ENCODE assay signal across 9 mouse cellular contexts in the genomic region with DNA sequence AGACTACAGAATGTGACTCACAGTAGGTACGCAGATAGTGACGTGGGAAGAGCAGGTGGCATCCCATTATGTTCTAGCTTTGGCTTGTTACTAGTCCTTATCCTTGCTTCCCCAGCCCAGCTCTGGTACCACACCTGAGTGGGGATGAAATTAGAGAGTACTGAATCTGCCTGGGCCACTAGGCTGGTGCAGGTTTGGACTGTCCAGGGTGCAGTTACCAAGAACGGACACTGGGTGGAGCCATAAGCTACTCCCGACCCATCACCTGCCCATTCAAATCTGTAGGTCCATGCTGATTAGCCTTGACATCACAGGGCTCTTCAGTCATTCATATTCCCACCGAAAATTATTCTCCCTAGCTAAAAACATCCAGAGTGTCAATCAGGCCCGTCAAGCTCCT. TPM values are rescaled to one million over a fixed set of nuclear protein-coding genes. Genes with fewer than 3 reads are reported as not detected.
A peak's percentile ranks its signal among the peaks of the same experiment; 100 is the strongest.
DNase-seq lines count a peak whose midpoint lies in the region; ATAC-seq lines count a peak whose summit lies in the region.
"Had no signal": no experiment of that assay in that cellular context is flagged by ENCODE, and none has a peak within 500 bp of the region (broad histone marks: within the 10 kb centered on the region; RNA-seq: fewer than 3 reads in every experiment).

No protein-coding gene starts in this region.

- H3K27me3 ChIP-seq in kidney, embryonic 15.5 days = peaks cover 16% of the 10 kb centered on the region; the same call in 1 of the 2 replicates

- no peak overlapping the region for H3K4me3 ChIP-seq in kidney, embryonic 15.5 days (replicated peaks)

- peak; percentile 71 for DNase-seq in kidney, adult 11 months
- DNase-seq in NIH3T3 (ENCODE audit: low read depth) = peak; percentile 64
- peak; percentile 53 to 72 for DNase-seq in lung, postnatal 4 days
- no peak for DNase-seq in ovary, postnatal 10 days (ENCODE audit: low spot score)
- no peak for DNase-seq in gastrocnemius, postnatal 4 days (ENCODE audit: low spot score in 2 of 2)

- no peak overlapping the region for H3K4me2 ChIP-seq in kidney, embryonic 15.5 days

- WGBS in kidney, embryonic 15.5 days = 29% methylated on average over 6 of the region's 6 CpGs

- no peak overlapping the region for H3K9ac ChIP-seq in kidney, embryonic 15.5 days

- ATAC-seq in kidney, embryonic 15.5 days (replicated peaks; ENCODE audit: low FRiP score) = no peak
- peak; percentile 30 for ATAC-seq in CD4-positive, CD25-positive, alpha-beta regulatory T cell, adult 4 months
- peak; percentile 52 for ATAC-seq in erythroid progenitor cell, adult 5-6 weeks (replicated peaks; ENCODE audit: low FRiP score, poor library complexity, severe bottlenecking)

- H3K36me3 ChIP-seq in kidney, embryonic 15.5 days = no peaks in the 10 kb centered on the region

- H3K4me1 ChIP-seq in kidney, embryonic 15.5 days = peaks cover 28% of the 10 kb centered on the region

- H3K9me3 ChIP-seq in kidney, embryonic 15.5 days (replicated peaks) = no peaks in the 10 kb centered on the region

- H3K27ac ChIP-seq in kidney, embryonic 15.5 days = no peak overlapping the region
- H3K27ac ChIP-seq: macrophage had no signal

RNA-seq across cellular contexts. Expression of gene Espn, which starts 11.7 kb away (rescaled TPM):
- polyA plus RNA-seq in kidney, embryonic 15.5 days (2015; fragmentation: Nextera tagmentation; extraction: Ambion mirVana) = 25.5 and 28.1 TPM in 2 replicates
- polyA plus RNA-seq in CD4-positive, CD25-positive, alpha-beta regulatory T cell, adult 4 months (2017; shearing (Covaris generic)) = 1 to 10 TPM; 9.5 to 9.9 TPM
- total RNA-seq in erythroid progenitor cell, adult 5-6 weeks (2015; ENCODE audit: low replicate concordance) = 0.72 TPM in 1 of 2 replicates, not detected in the other
- total RNA-seq in erythroid progenitor cell, adult 5-6 weeks (2017; ENCODE audit: low replicate concordance) = not detected in 2 replicates
- total RNA-seq in gastrocnemius, postnatal 4 days (2021) = 1 to 10 TPM; 1.5 TPM

RNA-seq across cellular contexts. Expression of gene Hes2, which starts 18.2 kb away (rescaled TPM):
- 0.08 and 0.17 TPM in 2 replicates for polyA plus RNA-seq in kidney, embryonic 15.5 days (2015; fragmentation: Nextera tagmentation; extraction: Ambion mirVana)
- polyA plus RNA-seq in CD4-positive, CD25-positive, alpha-beta regulatory T cell, adult 4 months (2017; shearing (Covaris generic)) = not detected
- total RNA-seq in erythroid progenitor cell, adult 5-6 weeks (2015; ENCODE audit: low replicate concordance) = not detected in 2 replicates
- not detected in 2 replicates for total RNA-seq in erythroid progenitor cell, adult 5-6 weeks (2017; ENCODE audit: low replicate concordance)
- total RNA-seq in gastrocnemius, postnatal 4 days (2021) = not detected

RNA-seq across cellular contexts. Expression of gene Tnfrsf25, which starts 24.7 kb away (rescaled TPM):
- 1.5 and 2.4 TPM in 2 replicates for polyA plus RNA-seq in kidney, embryonic 15.5 days (2015; fragmentation: Nextera tagmentation; extraction: Ambion mirVana)
- 100 to 1,000 TPM; 125 to 170 TPM for polyA plus RNA-seq in CD4-positive, CD25-positive, alpha-beta regulatory T cell, adult 4 months (2017; shearing (Covaris generic))
- total RNA-seq in erythroid progenitor cell, adult 5-6 weeks (2015; ENCODE audit: low replicate concordance) = not detected in 2 replicates
- total RNA-seq in erythroid progenitor cell, adult 5-6 weeks (2017; ENCODE audit: low replicate concordance) = 2.0 TPM in 1 of 2 replicates, not detected in the other
- 1 to 10 TPM; 1.9 to 2.0 TPM for total RNA-seq in gastrocnemius, postnatal 4 days (2021)

RNA-seq across cellular contexts. Expression of gene Acot7, which starts 37.5 kb away (rescaled TPM):
- 65.6 and 71.7 TPM in 2 replicates for polyA plus RNA-seq in kidney, embryonic 15.5 days (2015; fragmentation: Nextera tagmentation; extraction: Ambion mirVana)
- 100 to 1,000 TPM; 108 to 145 TPM for polyA plus RNA-seq in CD4-positive, CD25-positive, alpha-beta regulatory T cell, adult 4 months (2017; shearing (Covaris generic))
- 15.1 and 30.2 TPM in 2 replicates for total RNA-seq in erythroid progenitor cell, adult 5-6 weeks (2015; ENCODE audit: low replicate concordance)
- 3.7 and 3.9 TPM in 2 replicates for total RNA-seq in erythroid progenitor cell, adult 5-6 weeks (2017; ENCODE audit: low replicate concordance)
- 10 to 100 TPM; 13.5 to 17.6 TPM for total RNA-seq in gastrocnemius, postnatal 4 days (2021)

Comparison
In these comparisons a context has a peak if more than half of its experiments do, and no peak if none do; other contexts are left out.
1. DNase-seq: peak in kidney, adult 11 months (single experiment), NIH3T3 (single experiment) and lung, postnatal 4 days (2 of 2); none in ovary, postnatal 10 days (single experiment) and gastrocnemius, postnatal 4 days (0 of 2).